Mouse (Mus musculus) layer of hippocampus, adult 11-12 months (tissue): ENCODE measurements at regions not wholly inside any gene's neighbourhood (a gene's known extent, or its start where the extent isn't known, plus 50 kb on each side); places are given as distances from the start of the nearest gene placed in this dataset.
A peak's percentile ranks its signal among the peaks of the same experiment; 100 is the strongest.

Experiments
- DNase-seq: peaks from one replicate; pipeline ENCODE4 v3.0.0; 2022; ENCODE audit warnings: low spot score

DNA sequence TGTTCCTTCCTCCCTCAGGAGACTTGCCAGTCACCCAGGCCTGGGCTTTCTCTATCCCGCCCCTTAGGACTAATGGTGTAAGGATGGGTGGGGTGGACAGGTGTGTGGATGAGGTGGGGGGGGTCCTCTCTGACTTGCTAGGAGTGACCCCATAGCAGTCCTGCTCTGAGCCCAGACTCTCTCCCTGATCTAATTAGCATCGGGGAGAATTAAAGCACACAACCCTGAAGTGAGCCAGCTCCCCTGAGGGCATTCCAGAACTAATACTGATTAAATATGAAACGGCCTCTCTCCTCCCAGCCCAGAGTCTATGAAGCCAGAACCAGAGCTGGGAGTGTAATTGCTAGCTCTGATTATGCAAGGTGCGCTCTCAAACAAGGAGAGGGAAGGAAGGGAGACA lies 346.1 kb downstream of the Ptpru start:
- DNase-seq = no peak

DNA sequence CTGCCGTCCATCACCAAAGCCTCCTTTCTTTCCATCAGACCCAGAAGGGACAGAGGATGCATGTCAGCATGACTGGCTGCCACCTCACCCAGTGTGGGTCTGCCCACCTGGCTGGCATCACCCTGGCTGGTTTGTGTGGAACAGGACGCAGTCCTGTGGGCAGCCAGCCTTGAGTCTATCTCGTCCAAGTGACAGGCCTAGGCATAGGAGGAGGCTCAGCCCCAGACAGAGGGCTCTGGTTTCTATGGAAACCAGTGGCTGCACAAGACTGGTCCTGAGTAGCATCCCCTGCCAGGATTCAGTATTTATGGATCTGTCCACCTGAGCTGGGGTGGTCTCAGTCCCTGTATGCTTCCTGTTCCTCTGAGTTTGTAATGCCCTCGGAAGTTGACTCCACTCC lies 344.4 kb downstream of the Ptpru start:
- DNase-seq = no peak

DNA sequence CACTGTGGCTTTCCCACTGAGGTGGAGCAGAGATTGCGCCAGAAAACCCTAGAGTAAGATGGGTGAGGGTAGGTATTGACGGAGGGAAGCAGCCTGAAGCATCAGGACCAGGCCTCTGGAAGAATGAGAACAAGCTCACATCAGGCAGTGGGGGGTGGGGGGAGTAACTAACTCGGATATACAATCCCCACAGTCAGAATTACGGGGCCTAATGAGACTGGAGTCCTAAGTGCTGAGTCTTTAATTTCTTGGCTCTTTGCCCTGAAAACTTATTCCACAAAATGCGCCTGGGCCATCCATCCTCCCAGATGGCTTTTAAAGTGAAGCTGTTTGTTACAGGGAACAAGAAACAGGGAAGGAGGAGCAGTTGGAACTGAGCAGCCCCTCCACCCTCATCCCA lies 341.2 kb downstream of the Ptpru start:
- DNase-seq = no peak

DNA sequence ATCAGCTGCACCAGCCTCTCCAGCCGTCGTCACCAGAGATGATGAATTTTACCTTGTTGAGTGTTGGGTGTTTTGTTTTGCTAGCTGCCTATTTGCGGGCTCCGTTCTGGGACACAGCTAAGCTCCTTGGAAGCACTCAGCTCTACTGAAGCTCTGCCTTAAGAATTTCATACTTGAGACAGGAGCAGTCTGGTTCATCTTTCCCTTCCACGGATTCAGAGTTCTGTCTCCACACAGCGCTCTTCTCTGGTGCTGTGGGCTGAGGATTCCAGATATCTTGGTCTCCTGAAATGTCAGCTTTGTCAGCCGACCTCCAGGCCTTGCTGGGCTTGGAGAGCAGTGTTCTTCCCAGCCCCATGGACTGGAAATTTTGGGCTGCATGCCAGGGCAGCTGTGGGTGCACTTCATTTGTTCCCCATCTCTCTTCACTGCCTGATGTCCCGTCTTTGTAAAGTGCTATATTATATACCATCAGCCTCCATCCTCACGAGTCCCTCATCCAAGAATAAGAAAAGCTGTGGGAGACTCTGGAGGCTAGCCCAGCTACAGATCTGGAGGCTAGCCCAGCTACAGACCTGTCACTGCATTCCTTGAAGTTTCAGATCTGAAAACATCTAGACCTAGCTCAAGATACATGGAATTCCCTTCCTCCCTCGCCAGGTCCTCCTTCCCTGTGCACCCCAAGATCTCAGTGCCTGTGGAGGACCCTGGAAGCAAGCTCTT lies 337.0 kb downstream of the Ptpru start:
- no peak for DNase-seq

DNA sequence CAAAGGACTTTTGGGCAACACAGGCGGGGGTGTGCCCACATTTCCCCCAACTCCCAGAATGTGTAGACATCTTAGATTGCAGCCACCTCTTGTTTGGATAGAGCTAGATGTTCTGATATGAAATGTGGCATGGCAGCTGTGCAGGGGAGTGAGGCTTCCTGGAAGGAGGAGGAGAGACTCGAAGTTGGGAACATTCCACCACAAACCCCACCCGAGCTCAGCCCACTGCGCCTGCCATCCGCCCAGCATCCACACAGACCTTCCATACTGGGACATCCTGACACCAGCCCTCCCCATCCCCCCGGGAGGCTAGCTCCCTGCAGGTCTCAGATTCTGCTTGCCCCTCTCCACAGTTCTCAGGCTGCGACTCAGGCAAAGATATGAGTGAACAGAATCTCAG lies 329.9 kb downstream of the Ptpru start:
- DNase-seq = peak; percentile 33

DNA sequence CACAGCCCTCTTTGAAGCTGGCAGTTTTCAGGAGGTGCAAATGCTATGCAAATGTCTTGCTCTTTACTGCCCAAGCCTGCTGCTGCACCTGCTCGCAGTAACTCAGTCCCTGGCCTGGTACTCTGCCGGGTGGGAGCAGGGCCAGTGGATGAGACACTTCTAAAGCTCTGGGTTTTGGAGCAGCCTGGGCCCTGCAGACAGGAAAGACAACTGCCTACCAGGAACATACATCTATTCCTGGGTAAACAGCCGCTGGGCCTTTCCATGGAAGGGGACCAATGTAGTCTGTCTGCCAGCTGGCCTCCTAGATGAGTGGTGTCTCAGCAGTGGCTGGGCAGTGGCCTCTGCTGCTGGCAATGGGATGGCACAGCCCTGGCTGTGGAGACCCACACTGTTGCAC lies 326.5 kb downstream of the Ptpru start:
- DNase-seq = no peak

DNA sequence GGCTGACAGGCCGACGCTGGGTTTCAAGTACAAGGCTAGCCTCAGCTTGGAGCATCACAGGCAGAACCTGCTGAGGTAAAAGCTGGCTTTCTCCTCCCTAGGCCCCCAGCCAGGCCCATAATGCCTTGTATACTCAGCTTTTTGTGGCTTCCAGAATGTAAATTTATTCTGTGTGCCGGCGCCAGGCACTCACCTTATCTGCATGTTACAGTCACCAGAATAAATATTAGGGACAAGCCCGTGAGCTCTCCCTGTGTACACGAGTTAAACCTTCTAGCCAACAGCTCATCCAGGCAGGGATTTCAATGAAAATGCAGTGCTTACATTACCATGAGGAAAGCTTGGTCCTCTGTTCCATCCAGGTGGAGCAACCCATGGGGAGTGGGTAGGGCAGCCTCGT lies 325.3 kb downstream of the Ptpru start:
- no peak for DNase-seq

DNA sequence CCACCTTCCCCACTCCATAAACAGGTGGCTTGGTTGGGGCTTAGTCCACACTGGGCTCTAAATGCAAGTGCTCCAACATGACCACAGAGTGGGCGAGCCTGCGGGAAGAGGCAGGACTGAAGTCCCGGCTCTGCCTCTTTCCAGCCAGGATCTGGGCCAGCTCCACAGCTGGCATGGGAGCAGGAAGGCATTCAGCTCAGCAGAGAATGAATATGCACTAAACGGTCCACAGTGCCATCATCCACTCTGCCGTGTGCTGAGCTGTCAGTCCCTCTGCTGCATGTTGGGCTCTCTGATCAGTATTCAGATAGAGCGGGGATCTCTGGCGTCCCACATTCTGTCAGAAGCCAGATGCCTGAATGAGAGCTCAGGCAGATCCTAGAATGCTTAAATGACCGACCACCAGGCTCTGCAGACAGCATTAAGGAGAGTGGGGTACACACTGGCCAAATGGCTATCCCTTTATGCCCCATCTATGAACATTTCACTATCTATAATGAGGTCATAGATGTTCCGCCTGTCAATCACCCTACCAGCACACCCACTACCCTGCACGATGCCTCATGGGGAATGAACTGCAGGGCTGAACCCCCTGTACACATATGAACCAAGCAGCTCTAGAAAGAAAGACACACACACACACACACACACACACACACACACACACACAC lies 317.3 kb downstream of the Ptpru start:
- DNase-seq = no peak

DNA sequence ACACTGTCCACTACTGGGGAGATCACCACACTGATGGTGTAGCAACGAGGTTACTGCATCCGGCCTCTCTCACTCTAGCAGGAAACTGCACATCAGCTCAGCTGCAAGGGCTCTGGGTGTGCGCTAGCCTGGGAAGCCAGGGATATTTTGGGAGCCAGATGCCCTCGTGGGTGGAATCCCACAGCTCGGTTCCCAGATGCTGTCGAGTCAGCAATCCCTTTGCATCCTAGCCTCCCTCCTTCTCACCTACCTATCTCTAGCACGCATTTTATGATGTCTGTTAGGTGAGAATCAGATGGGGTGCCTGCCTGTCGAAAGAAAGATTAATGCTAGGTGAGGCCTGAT lies 316.8 kb downstream of the Ptpru start:
- DNase-seq = no peak

DNA sequence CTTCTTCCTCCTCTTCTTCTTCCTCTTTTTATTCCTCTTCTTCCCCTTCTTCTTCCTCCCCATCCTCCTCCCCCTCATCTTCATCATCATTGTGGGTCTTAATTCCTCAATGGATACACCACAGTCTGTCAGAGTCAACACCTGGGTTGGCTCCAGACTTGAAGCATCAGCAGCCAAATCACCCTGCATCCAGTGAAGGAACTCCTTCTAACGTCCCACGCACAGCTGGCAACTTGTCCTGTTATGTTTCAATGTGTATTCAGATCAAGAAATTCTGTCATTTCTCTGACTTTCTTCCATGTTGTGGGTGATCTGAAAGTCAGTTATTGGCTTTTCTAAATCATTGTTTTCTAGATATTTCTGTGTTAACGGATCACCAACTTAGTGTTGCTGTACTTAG lies 312.9 kb downstream of the Ptpru start:
- DNase-seq = no peak

DNA sequence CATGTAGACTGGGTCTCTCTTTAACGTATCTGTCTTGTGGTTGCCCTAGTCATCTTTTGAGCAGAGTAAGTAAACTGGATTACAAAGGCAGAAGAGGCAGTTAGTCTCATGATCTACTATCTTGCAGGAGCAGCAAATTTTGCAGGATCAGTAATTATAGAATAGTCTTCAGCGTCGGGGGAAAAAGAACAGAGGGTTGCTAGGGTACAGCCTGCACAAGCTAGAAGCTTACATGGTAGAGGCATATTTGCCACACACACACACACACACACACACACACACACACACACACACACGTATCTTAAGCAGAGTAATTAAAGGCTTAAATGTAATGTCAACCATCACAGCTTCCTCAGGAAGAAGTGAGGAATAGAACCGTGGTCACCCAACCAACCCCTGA lies 307.6 kb downstream of the Ptpru start:
- DNase-seq = no peak

DNA sequence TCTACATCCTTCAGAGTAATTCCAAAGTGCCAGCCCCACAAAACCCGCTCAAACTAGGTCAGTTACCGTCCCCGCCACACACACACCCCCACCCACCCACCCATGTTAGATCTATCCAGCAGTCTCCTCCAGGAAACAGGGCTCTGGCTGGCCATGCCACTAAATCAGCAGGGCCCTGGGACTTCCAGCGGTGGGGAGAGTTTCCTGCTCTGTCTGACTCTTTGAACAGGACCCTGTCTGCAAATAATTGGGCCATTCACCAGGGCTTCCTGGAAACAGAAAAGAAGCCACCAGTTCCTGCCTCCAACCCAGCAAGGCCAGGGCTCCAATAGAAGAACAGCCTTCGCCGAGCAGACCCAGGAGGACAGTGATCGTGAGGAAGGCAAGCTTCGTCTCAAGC lies 307.1 kb downstream of the Ptpru start:
- no peak for DNase-seq

DNA sequence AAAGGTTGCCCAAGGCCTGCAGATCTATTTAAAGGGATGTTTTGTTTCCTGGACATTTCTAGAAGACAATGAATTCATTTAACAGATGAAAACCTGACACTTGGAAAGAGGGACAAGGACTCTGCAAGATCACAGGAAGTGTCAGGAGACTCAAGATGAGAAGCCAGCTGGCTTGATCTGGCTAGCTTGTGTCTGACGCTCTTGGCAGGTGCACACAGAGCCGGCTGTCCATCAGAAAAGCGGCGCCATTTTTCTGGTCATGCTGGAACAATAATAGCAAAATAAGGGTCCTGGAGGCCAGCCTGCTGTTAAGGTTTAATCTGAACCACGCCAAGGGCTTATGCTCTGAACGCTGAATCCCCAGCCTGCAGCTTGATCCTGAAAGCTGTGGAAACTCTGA lies 303.3 kb downstream of the Ptpru start:
- no peak for DNase-seq

DNA sequence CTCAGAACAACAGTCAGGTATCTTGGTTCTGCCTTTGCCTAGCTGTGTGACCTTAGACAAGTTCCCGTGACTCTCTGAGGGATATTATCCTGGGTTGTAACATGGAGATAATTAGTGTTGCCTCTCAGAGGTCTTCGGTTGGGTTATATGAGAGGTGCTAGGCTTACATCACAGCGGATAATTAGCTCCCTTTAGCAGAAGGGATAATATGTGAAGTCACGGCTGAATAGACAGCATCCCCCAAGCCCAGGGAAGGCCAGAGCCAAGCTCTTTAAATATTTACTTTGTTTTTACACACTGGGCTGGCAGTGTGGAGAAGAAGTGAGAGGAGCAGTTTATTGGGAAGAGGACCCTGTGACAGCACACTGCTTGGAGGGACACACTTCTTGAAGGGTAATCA lies 299.9 kb downstream of the Ptpru start:
- no peak for DNase-seq

DNA sequence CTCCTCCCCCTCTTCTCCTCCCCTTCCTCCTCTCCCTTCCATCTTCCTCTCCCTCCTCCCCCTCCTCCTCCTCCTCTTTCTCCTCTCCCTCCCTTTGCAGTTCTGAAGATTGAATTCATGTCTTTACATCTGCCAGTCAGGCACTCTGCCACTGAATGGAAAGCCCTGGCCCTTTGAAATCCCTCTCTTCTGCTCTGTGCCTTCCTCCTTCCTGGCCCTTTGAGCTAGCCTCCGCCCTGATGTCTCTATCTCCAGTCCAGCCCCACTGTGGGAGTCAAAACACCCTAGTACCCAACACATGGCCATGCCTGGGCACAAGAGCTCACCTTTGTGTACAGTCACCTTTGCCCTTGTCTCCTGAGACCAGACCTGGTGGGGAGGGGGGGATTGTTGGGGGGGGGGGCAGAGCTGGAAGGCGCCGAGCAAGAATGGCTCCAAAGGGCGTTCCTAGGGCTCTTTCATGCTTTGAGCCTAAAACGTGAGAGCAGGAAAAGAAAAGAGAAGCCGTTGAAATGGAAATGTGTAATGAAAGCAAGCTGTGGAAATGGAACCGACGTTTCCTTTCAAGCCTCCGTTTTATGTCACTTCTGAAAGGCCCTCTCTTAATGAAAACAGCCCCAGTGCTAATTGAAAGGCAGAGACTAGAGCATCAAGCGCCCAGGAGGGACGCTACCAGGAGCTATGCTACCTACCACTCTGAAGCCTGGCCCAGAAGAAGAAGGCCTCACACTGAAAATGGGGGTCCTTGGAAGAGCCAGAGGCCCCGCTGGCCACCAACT lies 291.5 kb downstream of the Ptpru start:
- no peak for DNase-seq

DNA sequence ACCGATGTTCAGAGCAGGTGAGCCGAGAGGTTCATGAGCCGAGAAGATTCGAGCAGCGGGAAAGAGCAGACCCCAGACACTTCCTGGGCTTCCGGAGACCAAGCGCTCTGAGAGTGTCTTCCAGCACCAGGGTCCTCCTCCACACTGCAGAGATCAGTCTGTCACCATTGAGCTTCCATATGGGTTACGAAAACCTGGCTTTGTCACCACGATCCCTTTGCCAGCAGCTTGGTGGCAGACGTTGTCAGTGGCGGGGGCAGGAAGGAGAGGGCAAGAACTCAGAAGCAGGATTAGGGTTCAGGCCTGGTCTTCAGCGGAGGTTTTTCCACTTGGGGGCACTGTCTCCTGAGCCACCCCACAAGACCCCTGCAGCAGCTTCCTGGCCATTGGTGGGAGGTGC lies 288.5 kb downstream of the Ptpru start:
- peak; percentile 40 for DNase-seq

DNA sequence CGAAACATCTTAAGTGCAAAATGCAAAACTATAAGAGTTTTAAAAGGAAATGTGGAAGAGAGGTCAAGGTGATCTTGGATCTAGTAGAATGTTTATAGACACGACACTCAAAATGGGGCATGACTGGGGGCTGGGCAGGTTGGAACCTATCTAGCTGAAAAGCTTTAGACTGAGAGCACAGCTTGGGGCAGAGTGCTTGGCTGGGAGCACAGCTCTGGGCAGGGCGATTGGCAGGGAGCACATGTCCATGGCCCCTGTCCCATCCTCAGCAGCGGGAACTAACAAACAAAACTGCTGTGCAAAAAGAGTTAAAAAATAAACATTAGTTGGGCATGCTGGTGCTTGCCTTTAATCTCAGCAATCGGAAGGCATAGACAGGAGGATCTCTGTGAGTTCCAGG lies 279.6 kb downstream of the Ptpru start:
- no peak for DNase-seq

DNA sequence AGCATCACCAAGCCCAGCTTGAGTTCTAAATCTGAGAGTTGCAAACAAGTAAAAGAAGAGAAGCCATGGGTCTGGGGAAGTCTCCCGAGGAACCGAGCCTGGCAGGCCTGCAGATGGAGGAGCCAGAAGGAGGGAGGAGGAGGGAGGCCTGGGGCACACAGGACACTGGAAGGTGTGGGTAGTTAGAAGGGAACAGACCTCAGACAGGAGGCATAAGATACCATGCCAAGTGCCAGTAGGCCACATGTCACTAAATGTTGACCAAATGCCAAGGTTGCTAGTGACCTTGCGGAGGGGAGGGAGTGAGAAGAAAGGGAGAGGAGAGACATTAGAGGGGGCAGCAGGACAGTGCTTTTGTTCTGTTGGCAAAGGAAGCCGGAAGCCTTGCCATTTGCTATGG lies 274.2 kb downstream of the Ptpru start:
- no peak for DNase-seq

DNA sequence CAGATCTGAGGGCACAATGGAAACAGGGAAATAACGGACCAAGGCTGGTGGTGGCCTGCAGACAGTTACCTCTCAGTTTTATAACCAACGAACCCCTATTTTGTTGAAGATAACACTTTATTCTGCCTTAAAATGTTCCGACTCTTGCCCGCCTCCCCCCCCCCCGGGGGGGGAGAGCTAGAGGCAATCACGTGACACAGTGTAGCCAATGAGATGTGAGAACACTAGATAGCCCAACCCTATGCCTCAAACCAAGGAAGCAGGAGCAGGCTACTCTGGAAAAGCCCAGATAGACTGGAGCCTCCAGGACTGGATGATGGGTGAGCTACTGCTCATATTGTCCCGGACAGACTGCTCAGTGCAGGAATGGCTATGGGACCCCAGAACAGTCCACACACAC lies 272.9 kb downstream of the Ptpru start:
- no peak for DNase-seq

DNA sequence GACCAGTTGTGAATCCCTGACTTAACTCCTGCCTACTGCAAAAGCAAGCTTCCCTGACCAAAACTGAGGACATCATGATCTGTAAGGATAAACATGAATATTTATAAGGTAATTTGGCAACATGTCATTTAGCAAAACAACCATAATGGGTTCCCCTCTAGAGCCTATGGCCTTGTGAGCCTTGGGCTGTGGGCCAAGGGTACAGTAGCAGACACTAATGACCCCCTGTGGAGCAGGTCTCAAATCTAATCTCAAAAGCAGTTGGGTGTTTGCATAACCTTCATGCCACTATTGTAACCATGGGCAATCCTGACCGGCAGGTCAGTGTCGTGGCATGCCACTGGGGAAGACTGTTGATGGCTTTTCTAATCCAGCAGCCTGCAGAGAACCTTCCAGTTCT lies 270.8 kb downstream of the Ptpru start:
- DNase-seq = no peak

DNA sequence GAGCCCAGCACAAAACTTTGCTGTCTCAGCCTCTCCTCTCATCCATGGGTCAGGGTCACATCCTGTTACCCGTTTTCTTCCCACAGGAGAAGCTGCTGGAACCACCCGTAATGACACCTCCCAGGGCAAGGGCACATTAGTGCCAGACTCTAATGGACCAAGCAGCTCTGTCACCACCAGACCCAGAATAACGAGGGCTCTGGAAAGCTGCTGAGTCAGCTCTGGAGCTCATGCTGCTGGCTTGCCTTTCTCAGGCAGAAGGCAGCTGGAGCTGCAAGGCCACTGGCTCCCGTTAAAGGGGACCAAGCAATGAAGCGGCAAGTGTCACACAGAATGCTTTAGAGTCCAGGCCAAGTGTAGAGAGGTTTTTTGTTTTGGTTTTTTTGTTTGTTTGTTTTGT lies 268.9 kb downstream of the Ptpru start:
- no peak for DNase-seq

DNA sequence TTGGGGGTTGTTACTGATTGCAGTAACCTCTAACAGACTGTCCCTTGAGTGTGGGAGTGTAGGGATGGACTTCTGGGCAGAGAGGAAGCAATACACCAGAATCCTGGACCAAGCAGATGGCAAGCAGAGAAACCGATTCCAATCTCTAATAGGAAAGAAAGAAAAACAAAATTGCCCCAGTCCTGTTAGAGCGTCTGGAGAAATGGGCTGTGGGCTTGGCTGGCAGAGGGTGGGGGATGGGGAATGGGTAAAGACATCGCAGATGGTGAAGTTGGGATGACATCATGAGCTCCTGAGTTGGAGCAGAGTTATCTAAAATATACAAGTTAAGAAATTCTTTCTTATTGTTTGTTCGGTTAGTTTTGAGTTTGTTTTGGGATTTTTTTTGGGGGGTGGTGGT lies 260.5 kb downstream of the Ptpru start:
- no peak for DNase-seq

DNA sequence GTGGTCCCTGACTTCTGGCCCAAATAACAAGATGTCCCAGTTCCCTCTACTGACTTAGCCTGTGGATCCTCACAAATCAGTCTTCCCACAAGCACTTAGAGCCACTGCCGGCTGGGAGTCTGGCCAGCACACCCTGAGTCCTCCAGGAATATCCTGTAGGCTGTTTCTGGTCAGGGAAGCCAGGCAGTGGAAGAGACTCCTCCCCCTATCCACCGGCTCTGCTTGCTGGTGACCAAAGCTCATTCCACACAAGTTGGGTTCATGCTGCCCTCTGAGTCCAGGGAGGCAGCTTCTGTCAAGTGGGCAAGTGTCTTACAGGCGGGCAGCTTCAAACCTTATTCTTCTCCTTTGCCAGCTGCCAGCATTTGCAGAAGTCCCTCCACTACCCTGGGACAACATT lies 252.1 kb downstream of the Ptpru start:
- no peak for DNase-seq

DNA sequence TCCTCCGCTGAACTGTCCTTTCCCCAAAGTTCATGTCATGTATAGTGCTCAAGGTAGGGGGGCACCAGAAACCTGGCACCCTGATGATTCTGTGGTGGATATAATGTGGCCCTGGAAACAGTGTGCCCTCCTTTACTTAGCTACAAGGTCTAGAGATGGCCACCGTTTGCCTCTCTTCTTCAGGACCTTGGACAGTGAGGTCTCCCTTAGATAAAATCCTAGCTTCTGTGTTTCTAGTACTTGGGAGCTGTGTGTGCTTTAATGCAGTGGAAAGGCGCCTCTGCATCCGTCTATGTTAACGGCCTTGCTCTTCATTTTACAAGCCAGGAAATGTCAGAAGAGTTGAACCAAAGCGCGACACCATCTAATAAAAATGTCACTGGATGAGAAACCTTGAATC lies 250.6 kb downstream of the Ptpru start:
- no peak for DNase-seq
